Mouse (Mus musculus) kidney, postnatal 14 days (tissue): ENCODE measurements around the gene Cacna2d4.

Source experiments
- DNase-seq: peaks from one replicate; pipeline ENCODE4 v3.0.0; 2022; ENCODE audit warnings: mixed read lengths

Cacna2d4 gene

DNA sequence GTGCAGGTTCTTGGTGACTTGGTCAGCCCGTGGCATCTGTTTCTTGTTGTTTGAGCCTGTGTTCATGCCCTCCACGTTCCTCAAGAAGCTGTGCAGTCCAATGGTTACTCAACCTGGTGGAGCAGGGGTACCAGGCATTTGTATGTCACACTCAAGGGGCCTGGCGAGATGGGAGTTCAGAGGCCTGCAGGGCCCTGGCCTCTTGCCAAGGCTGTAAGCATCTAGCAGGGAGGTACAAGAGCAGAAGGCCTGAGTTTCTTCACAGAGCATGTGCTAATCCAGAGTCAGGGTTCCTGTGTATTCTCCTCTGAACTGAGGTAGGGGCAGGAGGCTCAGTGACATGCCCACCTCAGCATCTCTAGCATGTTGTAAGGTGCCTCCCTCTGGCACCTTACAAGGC is 76.8 kb downstream of the Cacna2d4 start:
- peak; percentile 27 for DNase-seq

DNA sequence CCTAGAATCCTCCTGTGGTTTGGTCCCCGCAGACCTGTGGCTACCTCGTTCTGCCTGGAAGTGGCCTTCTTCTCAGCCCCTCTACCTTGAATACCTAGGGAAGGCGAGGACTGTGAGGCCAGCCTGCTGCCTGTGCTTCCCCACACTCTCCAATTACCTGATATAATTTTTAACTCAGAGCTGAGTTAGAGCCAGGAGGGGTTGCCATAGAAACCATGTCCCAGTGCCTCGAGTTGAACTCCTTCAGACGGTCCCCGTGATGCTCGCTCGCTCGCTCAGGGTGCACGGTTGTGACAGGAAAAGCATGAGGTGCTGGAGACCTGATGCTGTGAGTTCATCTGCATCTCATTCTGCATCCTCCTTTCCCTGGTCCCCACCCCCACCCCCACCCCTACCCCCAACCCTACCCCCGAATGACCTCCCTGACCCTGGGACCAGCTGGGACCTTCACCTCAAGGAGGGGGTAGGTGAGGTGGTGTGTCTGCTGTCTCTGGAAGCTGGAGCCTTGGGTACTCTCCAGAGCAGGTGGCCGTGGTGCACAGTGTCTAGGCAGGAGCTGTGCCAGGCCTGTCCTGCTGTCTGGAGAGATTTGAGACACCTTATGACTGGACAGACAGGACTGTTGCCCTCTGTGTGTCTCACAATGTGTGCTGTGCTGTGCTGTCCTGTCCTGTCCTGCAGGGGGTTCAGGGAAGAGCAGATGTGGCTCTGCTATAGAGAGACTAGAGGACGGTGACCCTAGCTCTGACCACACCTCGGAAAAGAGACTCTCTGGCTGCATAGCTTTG is 77.5 kb downstream of the Cacna2d4 start:
- DNase-seq = peak; percentile 34

- no peak for DNase-seq
Measured at GRCm38 (mm10) chr6:119314751-119315476, 78.6 kb downstream of the Cacna2d4 start.

DNA sequence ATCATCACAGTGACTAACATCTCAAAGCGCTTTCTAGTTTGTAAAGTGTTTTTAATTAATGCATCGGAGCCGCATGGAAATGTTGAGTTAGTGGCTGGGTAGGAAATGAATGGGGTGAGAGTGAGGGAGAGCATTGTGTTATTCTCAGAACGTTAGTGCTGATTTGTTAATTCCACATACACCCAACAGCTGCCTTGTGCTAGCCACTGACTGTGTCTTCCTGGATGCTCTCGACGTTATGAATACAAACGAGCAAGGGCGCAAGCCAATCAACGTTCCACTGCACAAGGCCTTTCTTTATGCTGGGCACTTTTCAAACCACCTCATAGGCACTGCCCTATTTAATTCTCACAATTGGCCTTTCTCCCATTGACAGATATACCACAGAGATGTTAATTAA is 82.4 kb downstream of the Cacna2d4 start:
- DNase-seq = no peak

GRCm38 (mm10) chr6:119319358-119319757 is 83.0 kb downstream of the Cacna2d4 start:
- DNase-seq = no peak

- peak; percentile 52 for DNase-seq
Measured at GRCm38 (mm10) chr6:119320481-119320880, 84.2 kb downstream of the Cacna2d4 start.

GRCm38 (mm10) chr6:119321752-119322151 is 85.4 kb downstream of the Cacna2d4 start:
- DNase-seq = no peak

GRCm38 (mm10) chr6:119324776-119325175 is 88.5 kb downstream of the Cacna2d4 start:
- no peak for DNase-seq

DNA sequence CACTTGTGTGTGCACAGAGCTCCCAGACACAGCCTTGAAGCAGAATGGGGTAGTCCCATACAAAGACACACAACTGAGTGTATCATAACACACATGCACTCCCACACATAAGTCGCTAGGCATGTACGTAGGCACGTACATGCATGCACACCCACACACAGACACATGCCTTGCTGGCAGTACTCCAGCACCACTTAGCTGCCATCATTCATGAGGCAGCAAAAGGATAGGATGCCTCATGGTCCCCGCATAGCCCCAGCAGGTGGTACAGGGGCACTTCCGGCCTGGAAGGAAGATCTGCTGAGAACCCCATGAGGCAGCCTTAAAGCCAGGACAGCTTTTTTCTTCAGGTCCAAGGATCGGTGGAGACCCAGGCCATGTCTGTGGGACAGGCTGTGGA is 89.7 kb downstream of the Cacna2d4 start:
- no peak for DNase-seq

DNA sequence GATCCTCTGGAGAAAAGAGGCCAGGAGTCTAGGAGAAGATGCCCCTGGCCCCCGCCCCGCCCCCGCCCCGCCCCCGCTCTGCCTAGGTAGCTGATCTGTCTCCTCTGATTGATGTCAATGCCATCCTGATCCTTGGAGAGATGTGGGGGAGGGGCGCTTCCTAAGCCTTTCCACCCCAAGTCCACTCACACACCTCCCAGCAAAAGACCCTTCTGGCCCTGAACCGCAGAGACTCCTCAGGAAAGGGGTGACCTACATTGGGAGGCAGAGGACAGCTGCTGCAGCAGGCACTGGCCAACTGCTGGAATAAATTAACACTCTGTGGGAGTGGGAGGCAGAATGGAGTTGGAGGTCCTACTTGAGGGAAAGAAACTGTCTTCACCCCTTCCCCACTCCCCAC is 90.2 kb downstream of the Cacna2d4 start:
- no peak for DNase-seq

- DNase-seq = peak; percentile 59
Measured at GRCm38 (mm10) chr6:119328521-119329115, 92.3 kb downstream of the Cacna2d4 start.

- peak; percentile 73 for DNase-seq
Measured at GRCm38 (mm10) chr6:119329215-119329714, 92.9 kb downstream of the Cacna2d4 start.

DNA sequence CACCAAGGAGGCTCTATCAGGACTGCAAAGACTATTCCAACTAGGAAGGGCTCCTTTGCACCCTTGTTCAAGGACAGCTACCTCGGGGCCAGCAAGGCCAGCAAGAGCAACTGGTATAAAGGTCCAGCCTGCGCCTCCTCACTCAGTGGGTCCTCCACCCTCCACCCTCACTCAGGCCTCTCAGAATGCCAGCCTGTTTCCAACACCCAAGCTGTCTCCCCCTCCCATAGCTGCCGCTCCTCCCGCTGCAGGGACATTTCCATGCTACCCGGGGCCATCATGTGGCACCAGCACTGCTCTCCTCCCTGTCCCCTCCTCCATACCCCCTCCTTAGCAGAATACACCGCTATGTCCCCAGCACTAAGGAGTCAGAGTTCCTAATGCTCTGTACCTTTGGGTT is 93.6 kb downstream of the Cacna2d4 start:
- no peak for DNase-seq

GRCm38 (mm10) chr6:119330506-119330905 is 94.2 kb downstream of the Cacna2d4 start, which contains the start of gene Lrtm2:
Gene Lrtm2, minus strand, starts transcription at chr6:119330766.
- DNase-seq = no peak

- DNase-seq = no peak
Measured at GRCm38 (mm10) chr6:119332111-119332510, 95.8 kb downstream of the Cacna2d4 start.

- DNase-seq = peak; percentile 13
Measured at GRCm38 (mm10) chr6:119333202-119333601, 96.9 kb downstream of the Cacna2d4 start.

GRCm38 (mm10) chr6:119333831-119334230 is 97.5 kb downstream of the Cacna2d4 start:
- DNase-seq = no peak

GRCm38 (mm10) chr6:119336124-119336523 is 99.8 kb downstream of the Cacna2d4 start:
- no peak for DNase-seq

- DNase-seq = no peak
Measured at GRCm38 (mm10) chr6:119337287-119337686, 101.0 kb downstream of the Cacna2d4 start.

GRCm38 (mm10) chr6:119338121-119338912 is 102.0 kb downstream of the Cacna2d4 start:
- DNase-seq = no peak

- peak; percentile 48 for DNase-seq
Measured at GRCm38 (mm10) chr6:119341409-119341808, 105.1 kb downstream of the Cacna2d4 start.

DNA sequence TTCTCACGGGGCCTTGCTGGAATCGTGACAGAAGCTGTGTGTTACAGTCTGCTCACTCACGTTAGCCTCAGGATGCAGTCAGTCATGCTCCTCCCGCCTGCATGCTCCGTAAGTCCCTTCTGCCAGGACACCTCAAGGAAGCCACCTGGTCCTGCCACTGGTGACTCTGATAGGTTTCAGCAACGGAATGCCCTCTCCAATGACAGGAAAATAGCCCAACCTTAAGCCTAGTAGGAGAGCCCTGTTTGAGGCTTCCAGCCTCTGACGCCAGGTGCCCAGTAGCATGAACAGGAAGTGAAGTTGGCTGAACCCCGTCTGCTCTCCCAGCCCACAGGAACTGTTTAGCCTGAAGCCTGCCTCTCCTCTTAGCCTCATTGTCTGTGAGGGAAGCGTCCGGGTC is 109.9 kb downstream of the Cacna2d4 start:
- DNase-seq = no peak

DNA sequence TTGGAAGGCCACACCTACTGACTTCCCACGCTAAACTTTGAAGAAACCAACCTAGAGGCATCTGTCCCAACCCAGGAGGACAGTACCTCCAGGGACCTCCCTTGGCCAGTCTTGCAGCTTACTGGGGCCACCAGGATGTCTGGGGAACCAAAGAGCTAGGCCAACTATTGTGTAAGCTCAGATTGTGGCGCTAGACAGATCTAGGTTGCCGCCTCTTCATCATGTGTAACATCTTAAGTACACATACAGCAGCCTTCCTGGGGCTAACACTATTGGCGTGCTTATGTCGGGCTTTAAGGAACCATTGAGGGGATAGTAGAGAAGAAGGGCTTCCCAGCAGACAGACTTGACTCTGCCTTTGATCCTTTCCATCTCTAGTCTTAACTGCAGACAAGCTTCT is 111.5 kb downstream of the Cacna2d4 start:
- no peak for DNase-seq
